In the genomic region with DNA sequence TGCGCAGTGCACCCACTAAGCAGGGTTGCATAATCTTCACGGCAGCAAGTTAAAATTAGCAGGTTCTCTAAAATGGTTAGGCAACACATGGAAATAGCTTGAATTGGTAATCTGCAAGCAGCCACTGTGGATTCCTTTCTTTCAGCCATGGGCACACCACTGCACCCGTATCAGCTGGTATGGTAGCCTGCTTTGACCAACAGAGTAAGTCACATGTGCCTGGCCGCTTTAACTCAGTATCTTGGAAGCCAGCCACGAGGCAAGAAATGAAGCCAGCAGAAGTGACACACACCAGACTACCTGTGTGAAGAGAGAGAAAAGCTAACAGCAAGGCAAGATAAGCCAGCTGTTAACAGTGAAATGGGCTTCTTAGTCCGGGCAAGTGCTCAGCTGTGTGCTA, we compare ENCODE assay signal across 8 mouse cellular contexts. TPM values are rescaled to one million over a fixed set of nuclear protein-coding genes. Genes with fewer than 3 reads are reported as not detected.
A peak's percentile ranks its signal among the peaks of the same experiment; 100 is the strongest.
DNase-seq lines count a peak whose midpoint lies in the region; TF ChIP-seq lines count a peak whose summit lies in the region.

No protein-coding gene starts in this region.

- peak; percentile 32 to 37 for DNase-seq in cerebellum, adult 2 months
- DNase-seq in cerebellum, adult 11-12 months, result no peak
- peak; percentile 68 to 72 for DNase-seq in adrenal gland, postnatal 36 days
- DNase-seq in heart, adult 8-10 months (ENCODE audit: low spot score), result peak; percentile 83
- peak; percentile 32 to 45 for DNase-seq in kidney, postnatal 4 days
- DNase-seq in lung, postnatal 25 days (ENCODE audit: low spot score), result peak; percentile 75
- no peak for DNase-seq in retina, postnatal 1 day
- DNase-seq in spleen, postnatal 14 days (ENCODE audit: low spot score in 2 of 2), result no peak

- no peak for TF ChIP-seq CTCF in cerebellum, adult 2 months (IDR thresholded peaks at IDR 0.05; ENCODE audit: borderline replicate concordance, insufficient read depth, low read depth, low read length)

- H3K4me3 ChIP-seq in cerebellum, adult 2 months (replicated peaks; ENCODE audit: insufficient read depth, low read depth, low read length), result no peak overlapping the region

- H3K4me1 ChIP-seq in cerebellum, adult 2 months (ENCODE audit: control insufficient read depth, insufficient read depth, low read length), result no peaks in the 10 kb centered on the region

- H3K27ac ChIP-seq in cerebellum, adult 2 months (ENCODE audit: insufficient read depth, low read length), result no peak overlapping the region

- no peak for TF ChIP-seq POLR2A in cerebellum, adult 2 months (IDR thresholded peaks at IDR 0.05; ENCODE audit: borderline replicate concordance, insufficient read depth, low read length)

- no peaks in the 10 kb centered on the region for H3K27me3 ChIP-seq in cerebellum, adult 2 months (ENCODE audit: control insufficient read depth, insufficient read depth, low read length)

- 38% methylated on average over 6 of the region's 6 CpGs for WGBS in cerebellum, adult 2 months

RNA-seq across cellular contexts. Expression of gene Rbms1, which starts 52.2 kb away (rescaled TPM):
- 23.5 and 25.5 TPM in 2 replicates for polyA plus RNA-seq in cerebellum, adult 2 months (2012; rRNA removed)
- total RNA-seq in adrenal gland, postnatal 36 days (2021), result 10 to 100 TPM; 60.5 to 72.8 TPM
- 10 to 100 TPM; 32.4 to 42.9 (median 38.5) TPM for total RNA-seq in heart, adult 8-10 months (2022)

Comparison
In these comparisons a context has a peak if more than half of its experiments do, and no peak if none do; other contexts are left out.
1. DNase-seq: peak in cerebellum, adult 2 months (2 of 2), adrenal gland, postnatal 36 days (2 of 2), heart, adult 8-10 months (single experiment), kidney, postnatal 4 days (2 of 2) and lung, postnatal 25 days (single experiment); none in cerebellum, adult 11-12 months (single experiment), retina, postnatal 1 day (single experiment) and spleen, postnatal 14 days (0 of 2).